Mouse (Mus musculus): ENCODE measurements around the gene Disp1. TPM values are rescaled to one million over a fixed set of nuclear protein-coding genes. Genes with fewer than 3 reads are reported as not detected.

Gene Disp1
- total RNA-seq, 2 experiments from 2014 or later, result 11.5 to 12.7 TPM

DNA sequence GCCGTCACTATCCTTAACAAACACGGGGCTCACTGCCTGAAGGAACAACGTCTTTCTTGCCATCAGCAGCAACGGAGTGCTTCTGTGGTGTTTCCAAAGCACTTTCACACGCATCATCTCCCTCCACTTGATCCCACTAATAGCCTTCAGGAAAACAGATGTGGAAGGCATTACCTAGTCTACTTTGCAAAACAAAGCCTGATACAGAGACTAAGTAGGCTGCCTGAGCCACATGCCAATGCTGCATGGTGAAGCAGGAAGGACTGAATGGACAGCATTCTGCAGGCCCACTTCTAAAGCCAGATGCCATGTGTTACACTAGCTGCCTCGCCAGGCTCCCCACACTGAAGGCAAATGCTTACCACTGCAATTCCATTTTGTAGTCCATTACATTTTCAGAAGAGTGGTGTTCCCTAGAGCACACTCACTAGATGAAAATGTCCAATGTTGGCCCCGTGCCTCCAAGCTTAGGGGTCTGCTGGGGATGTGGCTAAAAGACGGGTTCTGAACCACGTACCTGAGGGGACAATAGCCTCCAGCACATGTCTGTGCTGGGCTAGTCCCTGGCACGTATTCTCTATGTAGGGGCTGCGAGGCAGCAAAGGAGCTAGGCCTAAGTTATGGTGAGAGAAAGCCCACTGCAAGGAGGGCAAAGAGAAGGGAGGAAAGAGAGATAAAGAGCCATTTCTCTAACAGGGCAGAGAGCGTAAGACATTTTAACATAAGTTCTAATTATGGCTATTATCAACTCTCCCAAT is 80.6 kb downstream of the Disp1 start:
- no peak for DNase-seq (ENCODE audit: low spot score in 2 of 2)

DNA sequence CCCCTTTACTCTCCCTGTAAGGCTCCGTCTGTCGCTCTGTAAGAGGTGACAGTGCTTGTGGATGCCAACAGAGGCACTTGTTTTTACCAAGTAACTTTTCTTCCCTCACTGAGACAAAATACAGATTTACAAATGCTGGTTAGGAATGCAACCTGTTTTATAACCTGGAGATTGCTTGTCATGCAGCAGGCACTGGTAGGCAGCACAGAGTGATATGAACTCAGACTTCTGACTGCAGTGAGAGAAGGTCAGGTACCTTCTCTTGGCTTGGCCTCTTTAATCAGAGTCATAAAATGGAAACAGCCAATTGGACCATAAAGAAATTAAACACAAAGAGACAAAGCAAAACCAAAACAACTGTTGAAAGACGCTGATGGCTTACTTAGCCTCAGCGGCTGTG is 83.2 kb downstream of the Disp1 start:
- DNase-seq (ENCODE audit: low spot score in 2 of 2), result no peak

DNA sequence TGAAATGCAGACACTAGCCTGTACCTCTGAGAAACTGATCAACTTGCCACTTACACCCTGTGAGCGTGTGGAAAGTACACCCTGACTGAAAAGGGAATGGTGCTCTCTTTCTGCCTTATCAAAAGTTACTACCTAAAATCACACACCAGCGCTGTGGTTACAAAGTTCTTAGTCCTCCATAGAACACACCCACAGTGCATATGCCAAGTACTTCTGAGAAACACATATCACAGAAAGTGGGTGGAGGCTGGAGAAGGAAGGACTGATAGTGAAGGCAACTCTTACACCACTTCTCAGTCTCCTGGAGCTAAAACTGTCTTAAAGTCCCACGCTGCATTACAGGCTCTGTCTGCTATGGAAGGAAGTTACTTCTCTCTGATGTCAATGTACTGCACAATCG is 86.9 kb downstream of the Disp1 start:
- DNase-seq (ENCODE audit: low spot score in 2 of 2), result no peak

DNA sequence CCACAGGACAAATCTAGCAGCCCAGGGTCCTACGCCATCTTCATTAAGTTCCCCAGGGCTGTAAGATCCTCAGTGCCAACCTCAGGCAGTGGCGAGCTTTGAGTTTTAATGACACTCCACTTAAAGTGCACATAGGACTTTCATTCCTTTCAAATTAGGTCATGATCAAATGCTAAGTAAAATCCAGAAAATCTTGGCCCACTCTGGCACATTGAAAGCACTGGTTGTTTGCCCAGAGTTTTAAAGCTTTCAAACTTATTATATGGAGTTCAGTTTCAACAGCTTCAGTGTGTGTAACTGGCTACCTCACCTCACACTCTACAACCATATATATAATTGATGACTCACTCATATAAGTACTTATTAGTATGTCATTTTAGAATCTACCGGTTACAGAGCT is 87.9 kb downstream of the Disp1 start:
- DNase-seq (ENCODE audit: low spot score in 2 of 2), result no peak

DNA sequence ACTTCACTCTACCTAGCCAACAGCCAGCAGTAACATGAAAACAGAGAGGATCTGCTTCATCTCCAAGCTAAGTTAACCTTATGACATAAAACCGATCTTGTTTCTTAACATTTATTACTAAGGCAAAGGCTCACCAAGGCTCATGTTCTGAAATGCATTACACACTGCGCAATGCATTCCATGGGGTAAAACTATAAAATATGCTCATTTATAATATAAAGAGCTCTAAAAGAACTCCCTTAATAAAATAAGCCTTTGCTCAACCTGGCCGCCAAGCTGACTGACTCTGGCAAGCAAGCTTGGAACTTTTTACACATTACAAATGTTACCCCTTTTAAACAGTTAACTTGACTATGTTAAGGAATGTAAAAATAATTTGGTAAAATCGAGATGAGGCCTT is 94.1 kb downstream of the Disp1 start:
- DNase-seq (ENCODE audit: low spot score in 2 of 2), result no peak

DNA sequence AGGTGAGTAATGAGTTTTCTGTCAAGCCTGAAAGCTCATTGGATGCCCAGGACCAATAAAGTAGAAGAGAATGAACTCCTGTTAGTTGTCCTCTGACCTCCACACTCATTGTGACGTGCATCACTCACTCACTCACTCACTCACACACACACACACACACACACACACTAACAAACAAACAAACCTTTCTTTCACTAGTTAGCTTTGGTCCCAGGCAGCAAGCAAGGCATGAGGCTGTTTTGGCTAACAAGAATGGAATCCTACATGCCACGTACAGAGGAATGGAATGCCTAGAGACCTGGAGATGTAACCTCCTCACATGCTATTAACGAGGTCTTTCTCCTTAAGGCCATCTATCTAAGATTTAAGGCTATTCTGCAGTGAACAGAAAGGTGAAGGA is 97.6 kb downstream of the Disp1 start:
- no peak for DNase-seq (ENCODE audit: low spot score in 2 of 2)

DNA sequence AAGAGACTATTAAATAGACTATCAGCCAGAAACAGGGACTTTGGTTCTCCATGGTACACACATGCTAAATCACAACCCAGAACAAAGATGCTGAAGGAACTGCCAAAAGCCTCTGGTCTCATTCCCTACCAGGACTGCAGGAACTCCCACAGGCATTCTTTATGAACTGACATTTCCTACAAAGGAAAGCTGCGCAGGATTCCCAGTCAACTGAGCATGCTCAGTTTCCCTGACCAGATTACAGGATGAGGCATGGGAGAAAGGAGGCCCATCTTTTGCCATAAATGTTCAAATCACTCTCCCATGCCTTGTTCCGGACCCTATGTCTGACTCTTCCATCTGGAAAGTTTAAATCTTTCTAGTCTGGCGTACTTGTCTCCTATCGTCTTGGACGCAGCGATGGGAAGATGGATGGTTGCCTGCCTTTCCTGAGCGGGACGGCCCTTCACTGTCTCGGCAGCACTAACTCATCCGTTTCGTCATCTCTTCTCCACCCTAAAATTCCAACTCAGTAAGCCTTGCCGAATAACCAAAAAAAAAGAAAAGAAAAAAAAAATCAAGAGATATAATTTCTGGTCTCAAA is 100.9 kb downstream of the Disp1 start:
- no peak for DNase-seq (ENCODE audit: low spot score in 2 of 2)

DNA sequence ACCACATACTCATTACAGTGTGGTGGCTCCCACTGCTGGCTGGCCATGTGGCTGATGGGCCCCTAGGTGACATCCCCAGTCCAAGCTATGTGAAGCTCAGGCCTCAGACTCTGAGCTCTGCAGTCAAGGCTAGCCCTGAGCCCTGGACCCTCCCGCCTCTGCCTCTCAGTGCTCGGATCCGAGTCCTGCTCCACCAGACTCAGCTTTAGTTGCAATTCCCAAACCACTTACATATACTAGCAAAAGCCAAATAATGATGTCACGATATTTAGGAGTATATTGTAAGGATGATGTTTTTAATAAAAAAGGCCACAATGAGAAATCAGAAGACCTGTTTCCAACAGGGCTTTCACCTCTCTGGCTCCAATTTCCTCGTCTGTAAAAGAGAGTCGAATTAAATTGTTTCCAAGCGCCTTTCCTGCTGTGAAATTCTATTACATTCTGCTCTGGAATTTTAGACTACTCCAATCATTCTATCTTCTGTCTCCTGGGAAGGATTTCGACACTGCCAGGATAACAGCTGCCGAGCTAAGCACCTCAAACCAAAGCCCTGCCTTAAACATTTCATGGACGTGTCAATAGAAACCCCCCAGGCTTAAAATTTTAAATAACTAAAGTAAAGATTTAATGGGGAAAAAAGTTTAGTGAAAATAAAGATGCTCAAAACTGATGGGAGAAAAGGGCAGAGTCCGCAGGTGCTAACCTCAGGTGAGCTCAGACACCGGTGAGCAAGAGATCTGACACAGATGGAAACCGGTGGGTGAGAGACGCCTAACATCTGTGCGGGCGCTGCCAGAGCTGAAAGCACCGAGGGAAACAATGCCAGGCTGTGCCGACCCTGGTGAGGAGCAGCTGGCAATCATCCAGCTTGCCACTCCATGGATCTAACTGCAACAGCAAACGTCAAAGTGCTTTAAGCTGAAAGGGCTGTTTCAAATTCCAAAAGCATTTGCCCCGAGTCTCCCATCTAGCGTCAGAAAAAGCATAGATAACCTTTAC is 103.2 kb downstream of the Disp1 start:
- no peak for DNase-seq (ENCODE audit: low spot score in 2 of 2)

DNA sequence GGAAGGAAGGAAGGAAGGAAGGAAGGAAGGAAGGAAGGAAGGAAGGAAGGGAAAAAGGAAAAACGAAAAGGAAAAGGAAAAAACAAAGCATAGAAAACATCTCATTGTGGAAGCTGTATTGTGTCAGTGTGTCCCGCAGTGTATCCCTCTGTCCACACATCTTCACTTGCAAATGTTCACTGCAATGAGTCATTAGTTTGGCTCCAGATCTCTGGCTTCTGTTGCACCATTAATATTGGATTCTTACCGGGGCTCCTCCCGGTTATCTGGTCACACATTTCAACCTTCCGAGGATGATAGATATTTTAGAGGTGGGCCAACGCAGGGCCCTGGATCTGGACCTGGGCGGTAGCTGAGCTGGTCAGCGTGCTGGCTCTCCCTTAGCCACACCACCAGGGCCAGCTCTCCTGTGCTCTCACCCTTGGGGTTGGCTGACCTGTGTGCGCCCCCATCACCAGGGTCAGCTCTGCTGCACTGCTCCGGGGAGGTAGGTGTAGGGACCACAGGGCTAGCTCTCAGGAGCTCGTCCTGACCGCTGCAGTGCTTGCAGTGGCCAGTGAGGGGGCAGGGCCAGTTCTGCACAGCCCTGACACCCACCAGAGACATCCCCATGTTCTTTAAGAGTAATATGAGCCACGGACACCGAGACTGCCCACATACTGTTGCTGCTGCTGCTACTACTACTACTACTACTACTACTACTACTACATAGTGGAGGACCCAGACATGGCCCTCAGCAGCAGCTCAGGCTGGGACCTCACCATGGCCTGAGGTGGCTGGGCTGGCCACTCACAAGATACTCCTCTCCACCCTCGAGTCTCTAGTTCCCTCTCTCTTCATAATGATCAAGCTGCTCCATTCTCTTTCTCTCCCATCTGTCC is 104.1 kb downstream of the Disp1 start:
- no peak for DNase-seq (ENCODE audit: low spot score in 2 of 2)

DNA sequence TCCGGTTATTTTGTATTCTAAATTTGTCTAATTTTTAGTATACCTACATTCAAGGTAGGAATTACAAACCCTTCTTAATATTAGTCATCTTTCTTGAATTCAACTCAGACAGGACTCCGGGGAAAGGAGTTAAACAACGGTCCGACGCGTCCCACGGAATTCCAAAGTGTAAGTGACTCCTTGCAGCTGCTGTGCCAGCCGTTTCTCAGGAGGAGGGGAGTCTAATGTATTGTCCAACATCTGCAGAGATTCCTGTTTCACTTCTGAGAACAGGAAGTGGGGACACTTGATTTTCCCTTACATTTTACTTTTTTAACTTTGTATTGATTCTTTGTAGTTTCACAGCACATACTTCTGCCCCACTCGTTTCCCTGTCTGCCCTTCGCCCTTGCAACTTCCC is 104.9 kb downstream of the Disp1 start:
- no peak for DNase-seq (ENCODE audit: low spot score in 2 of 2)

DNA sequence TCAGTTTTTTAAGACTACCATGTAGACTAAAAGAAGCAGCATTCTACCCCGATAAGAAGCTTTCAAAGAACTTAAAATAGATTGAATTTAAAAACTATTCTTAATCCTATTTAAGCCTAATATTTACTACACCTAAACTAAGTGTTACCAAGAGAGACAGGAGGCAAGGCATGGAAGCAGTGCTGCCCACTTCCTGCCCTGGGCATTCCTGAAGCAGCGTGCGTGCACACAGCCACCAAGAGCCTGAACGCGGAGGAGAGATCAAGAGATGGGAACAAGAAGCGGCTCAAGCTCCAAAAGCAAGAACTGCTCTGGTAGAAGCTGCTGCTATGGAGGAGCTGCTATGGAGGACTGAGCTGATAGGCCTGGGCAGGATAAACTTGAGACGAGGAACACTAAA is 106.2 kb downstream of the Disp1 start:
- no peak for DNase-seq (ENCODE audit: low spot score in 2 of 2)

DNA sequence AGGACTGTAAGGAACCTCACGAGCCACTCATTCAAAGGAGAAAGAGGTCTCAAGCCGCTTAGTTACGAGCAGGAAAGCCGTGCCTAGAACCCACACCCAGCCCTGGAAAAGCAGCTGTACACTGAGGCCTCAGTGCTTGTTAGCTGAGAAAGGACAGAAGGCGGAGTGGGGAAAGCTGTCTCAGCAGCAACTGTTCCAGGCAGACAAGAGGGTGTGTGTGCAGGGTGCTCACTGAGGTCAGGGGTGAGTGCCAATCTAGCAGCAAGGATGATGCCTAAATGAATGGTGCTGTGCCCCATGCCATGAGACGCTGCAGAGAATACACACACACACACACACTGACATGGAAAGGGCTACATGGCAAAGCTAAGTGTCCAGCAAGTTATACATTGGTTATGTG is 106.8 kb downstream of the Disp1 start:
- DNase-seq (ENCODE audit: low spot score in 2 of 2), result no peak

DNA sequence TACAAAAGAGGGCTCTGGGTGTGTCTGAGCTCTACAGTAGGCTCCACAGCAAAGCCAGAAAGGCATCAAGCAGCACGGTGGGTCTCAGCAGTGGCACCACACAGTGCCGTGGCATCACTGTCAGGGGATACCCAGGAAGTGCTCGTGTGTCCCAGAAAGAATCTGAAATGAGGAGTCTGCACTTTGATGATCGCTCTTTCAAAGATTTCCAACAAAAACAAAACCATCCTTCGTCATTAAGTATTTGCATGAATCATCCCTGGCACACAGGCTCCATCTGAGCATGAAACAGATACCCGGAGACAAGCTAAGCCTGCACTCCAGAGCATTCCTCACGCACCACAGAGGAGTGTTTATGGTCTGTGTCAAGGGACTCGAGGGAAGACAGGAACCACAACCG is 107.8 kb downstream of the Disp1 start:
- peak in 1 of 2 experiments; percentile 11 for DNase-seq (ENCODE audit: low spot score in 2 of 2)

DNA sequence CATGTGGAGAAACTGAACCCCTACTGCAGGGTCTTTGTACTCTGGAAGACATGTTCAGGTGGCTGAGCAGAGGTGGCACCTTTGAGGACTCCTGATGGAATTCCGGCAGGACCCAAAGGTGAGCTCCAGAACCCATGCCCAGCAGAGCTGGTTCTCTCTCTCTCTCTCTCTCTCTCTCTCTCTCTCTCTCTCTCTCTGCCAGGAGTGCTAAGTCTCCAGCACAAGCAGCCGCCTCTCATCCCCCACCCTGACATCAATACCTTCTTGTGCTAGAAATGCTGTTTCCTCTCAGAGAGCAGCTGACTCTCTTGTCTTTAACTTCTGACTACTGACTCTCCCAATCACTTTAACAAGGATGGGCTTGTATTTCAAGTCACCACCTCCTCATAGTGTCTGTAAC is 113.8 kb downstream of the Disp1 start:
- DNase-seq (ENCODE audit: low spot score in 2 of 2), result no peak

DNA sequence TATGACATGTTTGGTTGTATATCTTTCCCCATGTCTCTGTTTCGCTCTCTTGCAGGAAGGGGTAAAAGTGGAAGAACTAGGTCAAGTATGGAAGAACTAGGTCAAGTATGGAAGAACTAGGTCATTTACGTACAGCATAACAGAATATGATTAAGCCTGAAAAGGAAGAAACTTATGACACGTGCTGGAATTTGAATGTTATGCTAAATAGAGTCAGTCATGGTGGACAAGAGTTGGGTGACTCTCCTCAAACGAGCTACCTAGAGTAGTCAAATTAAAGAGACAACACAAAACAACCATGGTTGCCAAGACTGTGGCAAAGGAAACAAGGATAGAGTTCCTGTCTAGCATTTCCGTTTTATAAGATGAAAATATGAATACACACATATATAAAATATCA is 116.6 kb downstream of the Disp1 start:
- no peak for DNase-seq (ENCODE audit: low spot score in 2 of 2)

DNA sequence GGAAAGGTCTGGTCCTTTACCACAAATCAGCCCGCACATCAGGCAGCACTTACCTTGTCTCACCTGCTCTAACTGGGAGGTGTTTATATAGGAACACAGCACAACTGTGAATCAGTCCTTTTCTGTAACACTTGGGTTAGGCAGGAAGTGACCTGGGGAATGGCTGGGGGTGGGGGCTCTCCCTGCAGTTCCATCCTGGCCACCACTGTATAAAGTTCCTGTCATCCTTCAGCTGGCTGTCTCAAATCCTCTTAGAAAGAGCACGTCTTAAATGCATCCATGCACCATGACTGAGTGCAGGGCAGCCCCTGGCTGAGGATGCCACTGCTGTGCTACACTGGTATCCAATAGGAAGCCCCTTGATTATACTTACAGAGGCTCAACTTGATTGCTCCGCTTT is 118.5 kb downstream of the Disp1 start:
- no peak for DNase-seq (ENCODE audit: low spot score in 2 of 2)

DNA sequence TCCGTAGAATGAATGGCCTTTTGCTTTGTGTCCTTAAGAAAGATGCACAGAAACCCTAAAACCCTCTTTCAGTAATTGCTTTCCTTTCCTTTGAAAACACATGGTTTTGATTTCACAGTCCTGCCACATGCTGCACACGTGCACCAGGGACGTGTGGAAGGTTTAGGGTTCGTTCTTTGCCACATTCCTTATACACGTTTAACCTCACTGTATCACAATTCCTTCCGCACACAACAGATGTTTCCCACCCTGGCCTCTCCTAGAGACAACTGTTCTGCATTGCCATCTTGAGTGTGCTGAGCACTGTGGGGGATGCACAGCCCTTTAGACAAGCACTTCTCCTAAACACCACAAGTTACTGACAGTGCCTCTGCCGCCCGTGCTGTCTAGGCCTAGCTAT is 119.2 kb downstream of the Disp1 start:
- no peak for DNase-seq (ENCODE audit: low spot score in 2 of 2)

DNA sequence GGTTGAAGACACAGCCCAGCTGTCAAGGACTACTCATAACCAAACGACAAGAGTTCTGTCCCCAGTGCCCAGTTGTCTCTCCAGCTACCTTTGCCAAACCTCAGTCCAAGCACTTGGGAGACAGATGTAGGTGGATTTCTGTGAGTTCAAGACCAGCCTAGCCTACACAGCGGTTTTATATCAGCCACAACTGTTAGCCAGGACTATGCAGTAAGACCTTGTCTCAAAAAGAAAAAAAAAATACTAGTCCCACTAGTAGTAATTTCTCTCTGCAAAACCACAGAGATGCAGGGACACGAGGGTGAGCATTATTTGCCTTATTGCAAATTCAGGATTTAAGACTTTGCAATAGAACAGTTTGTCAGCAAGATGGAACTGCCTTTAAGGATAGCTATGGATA is 120.0 kb downstream of the Disp1 start:
- no peak for DNase-seq (ENCODE audit: low spot score in 2 of 2)

DNA sequence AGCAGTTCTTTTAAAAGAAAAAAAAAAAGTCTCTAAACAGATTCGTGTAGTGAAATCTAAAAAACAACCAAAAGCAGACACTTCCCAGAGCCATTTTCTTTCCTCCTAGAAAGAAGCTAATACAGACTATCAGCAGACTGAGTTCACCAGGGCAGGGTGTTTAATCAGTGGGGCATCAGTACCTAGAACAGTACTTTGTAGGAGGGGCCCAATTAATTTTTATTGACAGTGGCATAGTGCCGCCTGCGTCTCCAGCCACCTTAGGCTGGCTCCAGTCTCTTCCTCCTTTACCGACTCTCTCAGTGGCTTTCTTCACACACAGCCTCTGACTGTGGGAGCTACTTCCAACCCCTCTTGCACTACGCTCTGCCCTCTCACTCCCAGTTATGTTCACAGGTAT is 121.1 kb downstream of the Disp1 start:
- no peak for DNase-seq (ENCODE audit: low spot score in 2 of 2)

DNA sequence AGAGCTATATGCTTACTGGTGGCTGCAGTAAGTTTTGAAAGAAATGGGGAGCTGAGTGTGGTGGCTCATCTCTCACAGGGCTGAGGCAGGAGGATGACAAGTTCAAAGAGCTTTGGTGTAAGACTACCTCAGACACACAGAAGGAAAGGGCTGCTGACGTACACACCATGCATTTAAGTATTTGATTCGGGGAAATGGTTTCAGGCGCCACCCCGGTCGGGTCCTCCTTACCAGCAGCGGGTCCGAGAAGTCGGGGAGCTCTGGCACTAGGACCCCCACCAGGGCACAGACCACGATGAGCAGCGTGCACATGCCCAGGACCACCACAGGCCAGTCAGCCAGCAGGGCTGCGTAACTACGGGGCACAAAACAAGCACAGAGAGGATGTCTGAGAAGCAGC is 121.6 kb downstream of the Disp1 start:
- no peak for DNase-seq (ENCODE audit: low spot score in 2 of 2)

DNA sequence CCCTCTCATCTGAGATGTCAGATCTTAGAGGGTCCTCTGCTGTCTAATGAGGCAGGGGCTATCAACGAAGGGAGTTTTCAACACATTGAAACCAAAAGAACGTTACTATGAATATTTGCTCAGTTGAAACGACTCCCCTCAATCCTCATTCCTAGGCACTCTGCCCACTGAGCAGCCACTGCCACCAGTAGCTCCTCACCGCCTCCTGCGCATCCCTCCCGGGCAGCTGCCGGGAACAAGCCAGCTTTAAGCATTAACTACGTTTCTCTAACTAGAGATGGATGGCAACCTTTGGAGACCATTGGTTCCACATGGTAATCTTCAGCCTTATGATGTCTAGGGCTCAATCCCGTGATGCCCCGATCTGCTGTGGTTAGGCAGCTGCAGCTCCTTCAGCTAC is 123.7 kb downstream of the Disp1 start:
- no peak for DNase-seq (ENCODE audit: low spot score in 2 of 2)
